Mouse (Mus musculus): ENCODE data around the gene Folr1.

Gene Folr1

GRCm38 (mm10) chr7:101868241-101869162 is 2.1 kb downstream of the Folr1 start:
- DNase-seq (ENCODE audit: low read depth, low spot score), result no peak

GRCm38 (mm10) chr7:101867482-101867881 is 3.1 kb downstream of the Folr1 start:
- no peak for DNase-seq (ENCODE audit: low read depth, low spot score)

GRCm38 (mm10) chr7:101866491-101867265 is 3.9 kb downstream of the Folr1 start:
- DNase-seq (ENCODE audit: low read depth, low spot score), result no peak

- DNase-seq (ENCODE audit: low read depth, low spot score), result no peak
These were observed 7.2 kb downstream of the Folr1 start, which contains the start of gene Anapc15 for GRCm38 (mm10) chr7:101863415-101863814. Gene Anapc15, plus strand, starts transcription at chr7:101863715.

GRCm38 (mm10) chr7:101862291-101862690 is 8.3 kb downstream of the Folr1 start:
- no peak for DNase-seq (ENCODE audit: low read depth, low spot score)

- DNase-seq (ENCODE audit: low read depth, low spot score), result peak; percentile 68
These were observed 9.6 kb downstream of the Folr1 start for GRCm38 (mm10) chr7:101860978-101861377.

GRCm38 (mm10) chr7:101858362-101858761 is 12.2 kb downstream of the Folr1 start:
- no peak for DNase-seq (ENCODE audit: low read depth, low spot score)

- DNase-seq (ENCODE audit: low read depth, low spot score), result no peak
These were observed 13.5 kb downstream of the Folr1 start, which contains the start of gene Folr2 for GRCm38 (mm10) chr7:101857094-101857493. Gene Folr2, minus strand, starts transcription at chr7:101857194.

- peak; percentile 74 for DNase-seq (ENCODE audit: low read depth, low spot score)
These were observed 16.8 kb downstream of the Folr1 start for GRCm38 (mm10) chr7:101853816-101854215.

GRCm38 (mm10) chr7:101852846-101853245 is 17.7 kb downstream of the Folr1 start:
- no peak for DNase-seq (ENCODE audit: low read depth, low spot score)

GRCm38 (mm10) chr7:101851689-101852088 is 18.9 kb downstream of the Folr1 start:
- DNase-seq (ENCODE audit: low read depth, low spot score), result no peak

GRCm38 (mm10) chr7:101847934-101848333 is 22.7 kb downstream of the Folr1 start:
- DNase-seq (ENCODE audit: low read depth, low spot score), result no peak

- no peak for DNase-seq (ENCODE audit: low read depth, low spot score)
These were observed 26.4 kb downstream of the Folr1 start for GRCm38 (mm10) chr7:101844186-101844585.

GRCm38 (mm10) chr7:101837606-101838471 is 32.7 kb downstream of the Folr1 start, which contains the start of gene Inppl1:
Gene Inppl1, minus strand, starts transcription at chr7:101838229.
- peak; percentile 85 for DNase-seq (ENCODE audit: low read depth, low spot score)

- DNase-seq (ENCODE audit: low read depth, low spot score), result peak; percentile 53
These were observed 33.4 kb downstream of the Folr1 start for GRCm38 (mm10) chr7:101837154-101837605.

GRCm38 (mm10) chr7:101836271-101837153 is 34.1 kb downstream of the Folr1 start:
- peak; percentile 38 for DNase-seq (ENCODE audit: low read depth, low spot score)

GRCm38 (mm10) chr7:101835457-101836109 is 35.0 kb downstream of the Folr1 start:
- peak; percentile 53 for DNase-seq (ENCODE audit: low read depth, low spot score)

GRCm38 (mm10) chr7:101834903-101835302 is 35.7 kb downstream of the Folr1 start:
- no peak for DNase-seq (ENCODE audit: low read depth, low spot score)

GRCm38 (mm10) chr7:101833916-101834584 is 36.5 kb downstream of the Folr1 start:
- no peak for DNase-seq (ENCODE audit: low read depth, low spot score)

Measured in 3T3-L1 (cell line).